Mouse (Mus musculus) ES-E14 (cell line): ENCODE results near the gene Dock2.

Experiments
- HCFC1 ChIP-seq: IDR thresholded peaks from 2 replicates; pipeline ENCODE4 v1.6.1; 2012; ENCODE audit warnings: low read length, inconsistent platforms, borderline replicate concordance; ENCODE audit not compliant: insufficient read depth
- MAFK ChIP-seq: IDR thresholded peaks from 2 replicates; pipeline ENCODE4 v1.6.1; 2014; ENCODE audit warnings: mild to moderate bottlenecking, low read depth, low read length, inconsistent platforms; ENCODE audit not compliant: insufficient read depth
- ZC3H11A ChIP-seq: IDR thresholded peaks from 2 replicates; pipeline ENCODE4 v1.6.1; 2012; ENCODE audit warnings: low read depth, mild to moderate bottlenecking, inconsistent platforms, low read length, borderline replicate concordance
- ZNF384 ChIP-seq: IDR thresholded peaks from 2 replicates; pipeline ENCODE4 v1.6.1; 2012; ENCODE audit warnings: low read depth, low read length, inconsistent platforms

DNA sequence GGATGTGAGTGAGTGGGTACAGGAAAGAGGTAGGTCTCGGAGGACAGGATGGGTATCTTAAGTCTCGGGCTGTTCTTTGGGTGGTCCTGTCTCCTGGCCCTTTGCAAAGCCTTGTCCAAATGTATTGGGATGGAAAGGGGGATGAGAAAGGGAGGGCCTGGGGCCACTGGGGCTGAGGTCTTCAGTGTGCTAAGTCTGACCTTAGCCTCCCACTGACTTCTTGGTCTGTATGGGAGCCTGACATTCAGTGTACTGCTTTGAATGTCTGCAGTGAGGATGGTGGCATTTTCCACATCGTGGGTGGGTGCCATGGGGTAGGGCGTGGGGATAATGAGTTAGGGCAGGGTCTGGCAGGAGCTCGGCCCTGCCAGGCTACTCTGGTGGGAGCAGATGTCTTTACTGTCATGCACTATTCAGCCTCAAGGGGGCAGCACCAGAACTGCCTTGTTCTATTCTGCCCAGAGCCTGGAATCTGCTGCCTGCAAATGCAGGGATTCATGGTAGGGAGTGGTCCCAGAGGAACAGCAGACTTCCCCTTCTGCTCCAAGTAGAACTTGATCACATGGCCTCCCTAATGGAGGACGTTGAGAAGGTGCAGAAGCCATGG, 554.8 kb downstream of the Dock2 start:
- no peak for TF ChIP-seq MAFK
- TF ChIP-seq HCFC1: no peak
- TF ChIP-seq ZC3H11A: peak; percentile 45; the same call in 1 of the 2 replicates
- no peak for TF ChIP-seq ZNF384
